Mouse (Mus musculus) T-helper 1 cell (primary cell): ENCODE measurements at regions not wholly inside any gene's neighbourhood (a gene's known extent, or its start where the extent isn't known, plus 50 kb on each side); places are given as distances from the start of the nearest gene placed in this dataset.
"Not testable (repeated sequence)": the region's sequence is repeated elsewhere in the genome, so short reads cannot be mapped to it uniquely, and the experiment has no call there.

Experiments used
- in situ Hi-C: fragments of 300-600 bp; cut with MboI, MseI; formaldehyde crosslinking; loops from one replicate; pipeline ENCODE4 v1.15.1; 2025; ENCODE audit warnings: high pct_unique_total_duplicates

DNA sequence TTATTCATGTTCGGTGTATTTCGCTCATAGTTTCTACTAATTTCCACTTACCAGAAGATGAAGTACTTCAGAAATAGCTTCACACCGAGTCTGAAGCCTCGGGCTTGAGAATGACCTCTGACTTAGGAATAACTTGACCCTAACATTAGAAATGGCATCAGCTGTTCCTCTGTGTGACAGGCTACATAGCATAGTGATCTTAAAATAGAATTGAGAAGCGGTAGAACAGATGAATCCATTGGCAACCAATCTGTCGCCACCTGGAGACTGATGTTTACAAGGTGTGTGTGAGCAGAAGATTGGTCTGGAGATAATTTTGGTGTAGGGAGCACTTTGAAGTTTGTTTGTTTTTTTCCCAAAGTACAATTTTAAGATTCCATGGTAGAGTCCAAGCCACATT lies 60.9 kb upstream of the Ahi1 start:
- in situ Hi-C loops = no loop called here

DNA sequence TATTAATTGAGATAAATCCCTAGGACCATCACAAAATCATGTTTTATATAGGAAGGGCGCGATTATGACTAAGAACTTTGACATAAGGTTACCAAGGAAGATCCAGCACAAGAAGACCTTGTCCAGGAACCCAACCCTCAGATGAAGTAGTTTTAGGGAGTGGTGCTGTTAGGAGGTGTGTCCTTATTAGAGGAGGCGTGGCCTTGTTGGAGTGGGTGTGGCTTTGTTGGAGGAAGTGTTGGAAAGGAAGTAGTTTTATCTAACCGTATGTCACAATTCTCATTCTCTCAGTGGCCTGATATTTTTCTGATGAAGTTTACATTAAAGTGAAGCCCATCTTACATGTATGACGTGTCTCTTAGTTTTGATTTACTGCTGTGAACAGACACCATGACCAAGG lies 68.7 kb upstream of the Ahi1 start:
- in situ Hi-C loops = no loop called here

DNA sequence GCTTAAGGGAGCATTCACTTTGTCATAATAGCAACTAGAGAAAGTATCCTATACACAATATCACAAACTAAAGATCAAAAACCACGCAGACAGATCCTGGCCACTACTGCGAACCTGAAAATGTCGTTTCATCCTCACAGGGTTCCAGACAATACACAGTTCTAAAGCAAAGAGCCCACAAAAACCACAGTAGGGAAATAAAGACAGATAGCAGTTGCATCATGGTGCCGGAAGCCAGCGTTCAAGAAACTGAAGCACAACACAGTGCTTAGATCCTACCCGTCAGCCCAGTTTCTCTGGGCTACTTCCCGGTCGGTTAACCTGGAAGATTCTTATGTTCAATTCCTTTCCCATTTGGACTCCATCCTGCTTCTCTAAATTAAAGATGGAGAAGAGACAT lies 69.7 kb upstream of the Ahi1 start:
- in situ Hi-C loops = no loop called here

DNA sequence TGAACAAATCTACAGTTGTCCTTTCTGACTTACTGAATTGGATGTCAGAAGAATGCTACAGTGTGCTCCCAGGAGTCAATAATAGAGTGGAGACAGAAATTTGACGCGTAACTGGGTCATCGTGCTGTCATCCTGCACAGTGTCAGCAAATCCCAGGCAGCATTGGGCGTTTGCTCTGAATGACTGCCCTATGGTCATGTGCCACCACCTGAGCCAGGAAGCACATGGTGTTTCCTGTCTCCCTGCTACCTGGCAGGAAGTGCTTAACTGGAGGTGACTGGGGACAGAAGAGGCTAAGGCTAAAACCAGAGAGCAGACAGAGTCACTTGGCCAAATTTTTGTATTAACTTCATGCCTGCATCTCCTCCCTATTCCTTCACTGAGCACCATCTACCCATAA lies 72.1 kb upstream of the Ahi1 start:
- in situ Hi-C loops = no loop called here

DNA sequence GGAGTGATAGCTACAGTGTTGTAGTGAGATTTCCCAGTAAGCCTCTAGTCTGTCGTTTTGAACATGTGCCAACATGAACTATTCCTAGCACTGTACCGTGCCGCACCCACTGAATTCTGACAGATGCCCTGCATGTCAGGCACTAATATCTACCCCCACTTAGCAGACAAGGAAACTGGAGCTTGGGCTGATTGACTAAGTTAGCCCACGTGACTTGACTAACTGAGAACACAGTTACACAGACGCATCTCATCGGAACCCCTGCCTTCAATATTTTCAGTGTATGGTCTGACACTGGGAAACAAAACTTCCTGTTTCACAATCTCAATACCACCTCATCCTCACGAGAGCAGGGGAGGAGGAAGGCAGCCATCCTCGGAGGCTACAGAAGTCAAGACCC lies 72.9 kb upstream of the Ahi1 start:
- in situ Hi-C loops = loop anchor here (10.0 kb wide), 1 partner anchor 1725 kb away; no protein-coding TSS in a partner anchor

DNA sequence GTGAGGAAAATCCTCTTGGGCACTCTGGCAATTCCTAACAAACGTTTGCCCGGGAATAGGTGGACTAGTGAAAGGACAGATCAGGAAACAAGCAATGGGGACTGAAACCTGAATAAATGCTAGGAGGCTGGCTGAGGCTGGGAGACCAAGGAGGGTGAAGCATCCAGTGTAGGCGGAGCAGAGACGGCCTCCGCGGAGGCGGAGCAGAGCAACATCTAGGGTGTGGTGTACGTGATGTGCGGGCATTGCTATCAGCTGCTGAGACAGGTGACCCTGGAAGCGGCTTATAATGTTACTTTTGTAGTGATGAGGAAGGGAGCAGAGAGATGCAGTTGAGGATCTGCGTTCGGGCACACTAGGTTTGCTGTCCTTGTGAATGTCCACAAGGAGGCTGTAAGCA lies 85.3 kb upstream of the Ahi1 start:
- in situ Hi-C loops = no loop called here

DNA sequence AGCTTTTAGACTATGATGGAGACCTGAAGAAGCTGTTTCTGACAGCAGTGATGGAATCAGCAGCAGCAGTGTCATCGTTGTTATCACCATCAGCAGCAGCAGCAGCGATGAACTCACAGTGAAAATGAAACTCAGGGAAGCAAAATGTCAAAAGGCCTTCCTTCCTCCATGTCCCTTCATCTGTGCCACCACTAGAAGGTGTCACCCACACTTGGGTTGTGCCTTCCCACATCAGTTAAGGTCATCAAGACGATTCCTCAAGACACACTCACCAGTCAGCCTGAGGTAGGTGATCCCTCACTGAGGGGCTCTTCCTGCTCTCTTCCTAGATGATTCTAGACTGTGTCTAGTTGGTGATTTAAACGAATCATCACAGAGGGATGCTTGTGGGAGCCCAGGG lies 87.3 kb upstream of the Ahi1 start:
- in situ Hi-C loops = no loop called here

DNA sequence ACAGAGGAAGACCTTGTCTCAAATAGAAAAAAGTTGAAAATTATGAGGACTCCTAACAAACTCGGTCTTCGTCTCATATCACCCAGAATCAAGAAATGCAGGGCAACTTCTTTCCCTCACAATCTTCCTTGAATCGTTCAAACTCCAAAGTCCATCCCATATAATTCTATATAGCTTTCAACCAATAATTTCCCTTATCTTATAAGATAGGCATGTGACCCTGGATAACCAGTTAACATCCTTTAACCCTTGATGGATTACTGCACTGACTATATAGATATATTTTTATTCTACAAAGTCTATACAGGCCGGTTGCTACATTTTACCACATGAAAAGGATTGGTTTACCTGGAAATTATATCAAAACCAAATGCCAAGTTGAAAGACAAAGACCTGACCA lies 94.9 kb upstream of the Ahi1 start:
- in situ Hi-C loops = no loop called here

DNA sequence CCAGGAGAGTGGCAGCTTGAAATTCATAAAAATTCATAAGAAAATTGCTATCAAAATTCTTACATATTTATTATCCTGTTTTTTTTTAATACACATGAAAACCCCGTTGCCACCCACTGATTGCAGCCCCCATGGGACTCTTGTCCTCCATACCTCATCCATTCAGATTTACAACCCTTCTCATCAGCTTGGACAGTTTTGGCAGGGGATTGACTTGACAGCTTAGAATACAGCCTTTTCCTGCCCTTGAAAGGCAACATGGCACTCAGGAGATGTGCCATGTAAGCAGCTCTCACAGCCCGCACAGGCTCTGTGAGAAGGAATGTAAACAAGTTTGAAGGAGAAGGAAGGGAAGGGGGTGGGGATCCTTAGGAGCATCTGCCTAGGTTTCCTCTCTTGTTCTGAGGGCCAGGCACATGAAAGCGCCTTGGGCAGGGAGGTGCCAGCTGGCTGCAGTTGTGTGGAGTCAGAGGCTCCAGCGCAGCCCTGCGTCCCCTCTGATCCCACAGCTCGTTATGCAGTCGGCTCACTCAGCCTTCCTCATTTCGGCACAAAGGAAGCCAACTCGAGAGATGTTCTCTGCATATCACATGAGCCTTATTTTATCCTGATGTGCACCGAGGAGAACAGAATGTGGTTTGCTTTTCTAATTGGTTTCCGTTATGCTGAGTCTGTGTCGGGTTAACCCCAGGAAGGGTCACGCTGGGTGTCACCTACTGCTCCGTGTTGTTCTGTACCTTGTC lies 97.6 kb upstream of the Ahi1 start:
- in situ Hi-C loops = no loop called here

DNA sequence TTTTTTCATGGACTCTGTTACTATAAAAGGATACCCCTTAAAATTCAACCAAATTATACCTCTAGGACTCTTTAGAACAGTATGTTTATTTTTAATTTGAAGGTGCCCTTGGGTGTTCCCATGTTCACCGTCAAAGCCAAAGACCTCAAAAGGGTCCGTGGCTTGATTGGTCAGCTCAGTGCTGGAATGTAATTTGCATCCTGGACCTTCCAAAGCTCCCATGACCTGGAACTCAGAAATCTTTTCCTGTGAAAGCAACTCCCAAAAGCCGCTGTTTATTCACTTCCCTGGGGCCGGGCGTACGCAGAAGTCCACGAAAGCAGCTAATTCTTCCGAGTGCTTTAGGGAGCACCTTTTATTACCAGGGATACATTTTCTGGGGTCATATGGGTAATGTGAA lies 105.1 kb upstream of the Ahi1 start:
- in situ Hi-C loops = no loop called here

DNA sequence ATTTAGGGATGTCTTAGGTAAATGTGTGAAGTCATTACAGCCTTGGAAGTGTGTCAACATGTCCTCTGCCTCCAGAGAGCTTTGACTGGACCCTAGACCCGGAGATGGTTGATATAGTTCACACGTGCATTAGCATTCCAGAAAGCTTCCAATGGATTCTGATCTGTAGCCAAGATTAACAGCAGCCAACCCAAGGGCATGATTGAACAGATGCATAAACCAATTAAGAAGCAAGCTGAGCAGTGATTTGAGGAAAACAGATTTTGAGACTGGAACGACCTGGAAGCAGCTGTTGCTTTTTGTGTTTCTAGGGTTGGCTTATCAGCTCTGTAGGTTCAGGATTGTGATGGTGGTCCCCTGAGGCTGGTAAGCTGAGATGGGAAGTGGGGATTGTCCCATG lies 109.1 kb upstream of the Ahi1 start:
- in situ Hi-C loops = no loop called here

DNA sequence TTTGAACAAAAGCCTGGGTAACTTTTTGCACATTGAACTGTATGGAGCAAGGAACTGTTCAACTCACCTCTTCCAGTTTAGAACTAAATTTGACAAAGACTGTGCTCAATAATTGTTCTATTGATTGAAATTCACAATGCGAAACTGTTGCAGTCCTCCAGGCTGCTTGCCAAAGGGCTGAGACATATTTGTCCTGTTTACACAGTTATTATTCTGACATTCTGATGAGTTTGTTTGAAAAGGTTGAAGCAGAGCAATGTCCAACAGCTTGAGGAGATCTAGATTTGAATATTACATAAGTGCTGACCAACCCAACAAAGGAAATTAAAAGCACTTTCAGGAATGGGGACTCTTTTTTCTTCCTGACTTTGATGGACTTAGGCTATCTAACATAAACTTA lies 110.2 kb upstream of the Ahi1 start:
- in situ Hi-C loops = no loop called here

DNA sequence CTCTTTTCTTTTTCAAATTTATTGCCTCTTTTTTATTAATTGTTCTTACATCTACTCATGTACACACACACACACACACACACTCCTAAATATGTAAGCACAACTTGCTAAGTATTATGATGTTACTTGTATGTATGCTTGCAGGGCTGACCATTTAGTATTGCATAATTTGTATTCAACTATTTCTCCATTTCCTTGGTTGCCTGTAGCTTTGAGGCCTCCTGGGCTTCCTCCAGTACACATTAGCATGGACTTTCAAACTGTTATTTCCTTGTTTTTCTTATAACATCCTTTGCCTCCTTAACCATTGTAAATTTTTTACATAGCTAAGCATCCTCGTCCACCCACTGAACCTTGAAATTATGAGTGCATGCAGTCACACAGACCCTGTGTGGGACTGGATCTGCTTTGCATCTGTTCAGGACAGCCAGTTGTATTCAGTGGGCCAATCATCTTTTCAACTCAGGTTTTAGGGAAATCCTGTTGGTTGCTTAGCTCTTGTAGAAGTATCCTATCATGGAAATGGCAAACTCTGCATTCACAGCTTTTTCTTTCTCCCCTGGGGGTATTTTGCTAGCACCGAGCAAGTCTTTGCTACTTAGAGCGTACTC lies 110.8 kb upstream of the Ahi1 start:
- in situ Hi-C loops = no loop called here

DNA sequence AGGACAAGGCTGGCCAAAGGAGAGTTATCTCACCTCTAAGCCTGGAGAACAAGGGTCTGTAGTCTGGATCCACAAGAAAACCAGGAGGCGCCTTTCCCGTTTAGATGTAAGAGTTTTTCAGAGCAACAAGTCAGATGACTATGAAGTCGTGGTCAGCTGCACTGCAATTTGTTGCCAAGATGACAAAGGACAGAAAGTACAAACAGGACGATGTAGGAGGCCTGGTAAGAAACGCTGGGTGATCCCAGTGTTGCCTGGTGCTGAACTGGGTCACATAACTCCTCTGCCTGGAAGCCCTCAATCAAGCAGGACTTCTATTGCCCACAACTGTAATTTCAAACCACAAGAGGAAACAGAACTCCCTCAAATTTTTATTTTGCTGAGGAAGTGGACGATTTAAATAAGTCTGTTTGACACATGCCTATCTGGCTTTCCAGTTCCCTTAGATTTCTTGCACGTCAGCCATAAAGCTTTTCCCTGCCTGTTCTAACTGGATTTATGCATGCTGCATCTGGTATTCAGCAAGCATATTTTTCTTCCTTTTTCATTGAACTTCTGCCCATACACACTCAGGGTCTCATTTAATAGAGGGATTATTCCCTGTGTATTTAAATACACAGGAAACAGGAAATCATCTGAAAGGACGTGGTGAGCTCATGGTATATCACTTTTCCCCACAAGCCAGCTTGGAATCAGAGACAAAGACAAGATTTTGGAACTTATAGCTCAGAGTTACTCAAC lies 113.5 kb upstream of the Ahi1 start:
- in situ Hi-C loops = no loop called here

DNA sequence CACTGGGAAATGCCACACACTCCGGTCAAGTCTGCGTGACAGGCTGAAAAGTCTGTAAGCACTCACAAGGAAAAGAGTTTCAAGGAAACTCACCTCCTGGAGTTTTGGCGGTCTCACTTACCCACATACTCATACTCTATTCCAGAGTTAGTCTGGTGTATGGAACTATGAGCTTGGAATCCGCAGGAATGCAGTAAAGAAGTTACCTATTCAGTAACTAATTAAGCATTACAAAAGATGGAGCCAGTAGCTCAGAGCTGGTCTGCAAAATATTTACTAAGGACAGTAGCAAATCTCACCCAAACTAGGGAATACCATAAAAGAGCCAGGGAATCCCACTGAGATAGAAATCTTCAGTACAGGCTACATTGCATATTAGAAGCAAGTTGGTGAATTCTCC lies 111.9 kb upstream of the Pde7b start:
- in situ Hi-C loops = not testable (repeated sequence)

DNA sequence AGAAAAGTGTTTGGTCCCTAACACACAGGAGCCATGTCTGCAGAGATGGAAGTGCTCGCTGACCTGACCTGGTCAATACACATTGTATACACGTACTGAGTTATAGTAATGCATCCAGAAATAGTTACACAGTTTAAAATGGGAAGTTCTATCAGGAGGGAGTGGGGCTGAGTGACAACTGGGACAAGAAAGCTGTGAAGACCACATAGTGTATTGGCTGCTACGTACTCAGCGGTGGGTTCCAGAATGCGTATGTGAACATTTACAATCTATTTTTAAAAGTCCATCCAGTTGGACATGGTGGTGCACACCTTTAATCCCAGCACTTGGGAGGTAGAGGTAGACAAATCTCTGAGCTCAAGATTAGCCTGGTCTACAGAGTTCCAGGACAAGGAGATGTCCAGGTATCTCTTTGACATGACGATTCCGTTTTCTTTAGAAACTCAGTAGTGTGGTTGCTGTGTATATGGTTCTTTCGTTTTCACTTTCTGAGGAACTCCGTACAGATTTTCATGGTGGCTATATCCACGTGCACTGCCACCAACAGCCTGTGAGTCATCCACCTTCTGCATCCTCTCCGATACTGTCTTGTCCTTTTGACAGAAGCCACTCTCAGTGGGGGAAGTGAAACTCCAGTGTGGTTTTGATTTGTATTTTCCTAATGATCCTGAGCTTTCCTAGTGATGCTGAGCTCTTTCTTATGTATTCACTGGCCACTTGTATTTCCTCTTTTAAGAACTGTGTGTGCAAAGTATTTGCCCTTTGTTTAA lies 110.1 kb upstream of the Pde7b start:
- in situ Hi-C loops = no loop called here

DNA sequence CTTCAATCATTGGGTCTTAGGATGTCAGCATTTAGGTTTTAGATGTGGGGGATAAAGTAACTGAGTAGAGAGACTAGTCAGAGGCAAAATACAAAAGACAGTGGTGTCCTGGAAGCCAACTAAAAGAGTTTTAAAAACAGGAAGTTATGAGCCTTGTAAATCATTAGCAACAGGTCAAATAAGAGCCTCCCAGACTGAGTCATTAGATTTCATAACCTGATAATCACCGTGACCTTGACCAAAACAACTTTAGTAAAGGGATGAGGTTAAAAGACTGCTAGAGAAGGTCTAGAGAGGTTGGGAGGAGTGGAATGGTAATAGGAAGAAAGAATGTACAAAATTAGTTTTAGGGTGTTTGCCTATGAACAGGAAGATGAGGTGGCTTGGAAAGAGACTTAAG lies 103.4 kb upstream of the Pde7b start:
- in situ Hi-C loops = no loop called here

DNA sequence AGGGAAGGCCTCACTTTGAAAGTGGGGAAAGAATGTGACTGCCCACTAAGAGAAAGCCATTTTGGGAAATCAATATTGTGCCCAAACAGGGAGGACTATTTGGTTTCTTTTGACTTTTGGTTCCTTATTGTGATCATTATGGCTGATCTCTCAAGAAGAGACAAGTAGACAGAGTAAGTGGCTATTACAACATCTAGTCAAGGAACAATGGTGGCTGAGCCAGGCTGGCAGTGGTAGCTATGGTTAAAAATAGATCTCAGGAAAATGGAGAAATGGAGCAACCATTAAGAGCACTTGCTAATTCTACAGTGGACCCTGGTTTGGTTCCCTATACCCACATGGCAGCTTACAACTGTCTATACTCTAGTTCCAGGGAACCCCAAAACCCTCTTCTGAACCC lies 102.6 kb upstream of the Pde7b start:
- in situ Hi-C loops = no loop called here

DNA sequence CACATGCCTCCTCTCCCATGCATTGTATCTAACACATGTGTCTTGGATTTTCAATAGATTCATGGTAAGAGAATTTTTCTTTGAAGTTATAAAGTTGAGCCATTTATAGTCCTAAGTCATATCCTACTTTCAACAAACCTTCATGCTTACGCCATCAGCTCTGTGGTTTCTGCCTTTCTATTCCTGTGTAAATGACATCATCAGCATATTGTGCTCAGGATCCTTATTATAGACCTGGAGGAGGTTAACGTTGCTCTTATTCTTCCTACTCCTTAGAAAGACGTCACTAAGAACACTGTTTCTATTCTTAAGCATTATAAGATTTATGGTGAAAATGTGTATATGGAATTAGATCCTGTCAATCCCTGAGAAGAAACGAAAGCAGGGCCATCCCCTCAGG lies 93.7 kb upstream of the Pde7b start:
- in situ Hi-C loops = no loop called here

DNA sequence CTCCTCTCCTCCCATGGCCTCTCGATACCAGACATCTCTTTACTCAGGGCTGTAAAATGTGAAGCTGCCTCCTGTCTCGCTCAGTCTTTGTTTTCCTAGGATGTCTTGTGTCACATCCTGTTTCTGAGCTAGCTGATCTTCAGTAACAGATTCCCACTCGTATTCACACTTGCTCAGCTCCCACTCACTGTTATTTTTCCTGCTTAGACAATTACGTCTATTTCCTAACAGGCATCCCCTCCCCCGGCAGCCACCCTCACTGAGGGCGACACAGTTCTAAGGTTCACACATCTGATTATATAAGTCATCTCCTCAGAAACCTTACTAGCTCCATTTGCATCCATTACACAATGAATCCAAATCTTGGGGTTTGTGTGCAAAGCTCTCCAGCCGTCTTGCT lies 74.9 kb upstream of the Pde7b start:
- in situ Hi-C loops = no loop called here

DNA sequence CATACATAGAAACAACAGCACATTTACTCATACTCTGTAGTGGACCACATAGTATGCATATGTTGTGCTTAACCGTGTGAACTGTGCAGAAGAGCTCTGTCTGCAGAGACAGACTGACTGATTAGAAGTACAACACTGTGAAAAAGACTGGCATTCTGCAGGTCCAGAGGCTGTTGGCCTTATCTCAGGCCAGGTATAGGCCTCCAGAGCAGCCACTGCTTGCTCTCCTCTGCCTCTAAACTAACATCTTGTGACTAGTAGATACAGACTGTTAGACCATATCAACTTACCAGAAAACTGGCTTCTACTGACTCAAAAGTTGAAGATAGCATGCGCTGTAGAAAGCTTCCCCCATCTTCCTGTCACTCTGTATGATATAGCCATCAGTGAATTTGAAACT lies 73.5 kb upstream of the Pde7b start:
- in situ Hi-C loops = no loop called here

DNA sequence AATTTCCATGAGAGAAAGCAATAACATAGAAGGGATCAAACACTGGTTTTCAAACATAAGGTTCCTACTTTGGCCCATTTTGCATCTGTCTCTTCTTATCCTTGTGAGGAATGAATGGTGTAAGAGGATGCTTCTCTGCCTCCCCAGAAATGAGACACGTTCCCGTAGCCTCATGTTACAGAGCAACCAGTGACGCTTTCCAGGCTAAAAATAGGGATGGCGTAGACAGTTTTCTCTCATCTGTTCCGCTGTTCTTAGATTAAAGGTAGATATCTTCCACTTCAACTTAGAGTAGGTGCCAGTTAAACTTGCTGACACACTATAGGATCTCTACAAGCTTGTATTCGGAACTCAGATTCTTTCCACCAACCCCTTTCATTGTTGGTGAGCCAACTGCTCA lies 69.1 kb upstream of the Pde7b start:
- in situ Hi-C loops = no loop called here
